Mouse (Mus musculus): Measurements from ENCODE around the gene Stk11. TPM values are rescaled to one million over a fixed set of nuclear protein-coding genes. Genes with fewer than 3 reads are reported as not detected.

The Stk11 gene
- total and polyA plus RNA-seq, 3 experiments = 154 to 172 (median 170) TPM

DNA sequence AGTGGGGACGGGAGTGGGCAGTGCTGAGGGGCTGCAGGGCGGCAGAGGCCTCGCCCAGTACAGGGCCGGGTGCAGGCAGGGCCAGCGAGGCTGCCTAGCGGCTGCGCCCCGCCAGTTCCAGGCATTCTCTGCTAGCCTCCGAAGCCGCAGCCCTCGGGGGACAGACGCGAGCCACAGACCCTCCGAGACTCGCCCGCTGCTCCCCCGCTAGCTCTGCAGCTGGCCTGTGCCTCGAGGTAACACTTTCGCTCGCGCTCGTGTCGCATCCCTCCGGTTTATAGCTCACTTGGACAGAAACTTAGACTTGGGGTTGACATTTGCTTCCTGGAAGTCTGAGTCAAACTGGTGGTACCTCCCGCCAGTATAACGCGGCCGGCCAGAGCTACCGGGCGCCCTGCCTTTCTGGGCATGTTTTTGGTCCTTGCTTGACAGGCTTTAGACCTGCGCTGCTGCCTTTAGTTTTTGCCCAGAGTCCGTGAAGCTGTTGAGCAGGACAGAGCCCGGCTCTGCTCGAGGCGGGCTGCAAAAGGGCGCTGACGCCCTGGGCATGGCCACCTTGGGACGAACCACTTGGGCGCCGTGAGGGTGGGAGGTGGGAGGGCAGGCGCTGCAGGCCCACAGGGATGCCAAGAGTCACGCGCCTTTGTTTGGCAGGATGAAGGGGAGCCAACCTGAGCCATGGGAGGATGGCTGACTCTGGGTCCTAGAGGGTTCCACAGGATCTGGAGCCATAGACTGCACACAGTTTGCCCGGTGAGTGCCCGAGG is 56.3 kb downstream of the Stk11 start:
- Histone ChIP-seq H3K4me3 (ENCODE audit: low read depth, low read length) (peak overlapping the region; percentile 70; the same call in 1 of the 2 replicates), H3K9me3 (replicated peaks) (peaks cover 24% of the 10 kb centered on the region), H3K27me3 (ENCODE audit: insufficient read depth, low read length) (no peaks in the 10 kb centered on the region; the same call in 1 of the 2 replicates), H3K4me1 (ENCODE audit: insufficient read depth, low read depth, low read length) (peaks cover 61% of the 10 kb centered on the region), H3K36me3 (replicated peaks) (peaks cover 74% of the 10 kb centered on the region)
- DNase-seq (ENCODE audit: low spot score) = no peak
- no peak for ATAC-seq (ENCODE audit: extremely low read depth, insufficient number of reproducible peaks, low FRiP score, poor library complexity, severe bottlenecking)
- no peak for TF ChIP-seq GATA1 (IDR thresholded peaks at IDR 0.05; ENCODE audit: borderline replicate concordance, low read length)
- no peak for TF ChIP-seq CTCF (IDR thresholded peaks at IDR 0.05; ENCODE audit: low read depth, low read length)
- no peak for TF ChIP-seq GATA2 (IDR thresholded peaks at IDR 0.05; ENCODE audit: borderline replicate concordance, low read depth, low read length)
- TF ChIP-seq POLR2AphosphoS5 (IDR thresholded peaks at IDR 0.05; ENCODE audit: insufficient replicate concordance, low read depth, low read length) = no peak
- no peak for TF ChIP-seq TAL1 (conservative IDR thresholded peaks at IDR 0.05; ENCODE audit: low read depth, low read length)

DNA sequence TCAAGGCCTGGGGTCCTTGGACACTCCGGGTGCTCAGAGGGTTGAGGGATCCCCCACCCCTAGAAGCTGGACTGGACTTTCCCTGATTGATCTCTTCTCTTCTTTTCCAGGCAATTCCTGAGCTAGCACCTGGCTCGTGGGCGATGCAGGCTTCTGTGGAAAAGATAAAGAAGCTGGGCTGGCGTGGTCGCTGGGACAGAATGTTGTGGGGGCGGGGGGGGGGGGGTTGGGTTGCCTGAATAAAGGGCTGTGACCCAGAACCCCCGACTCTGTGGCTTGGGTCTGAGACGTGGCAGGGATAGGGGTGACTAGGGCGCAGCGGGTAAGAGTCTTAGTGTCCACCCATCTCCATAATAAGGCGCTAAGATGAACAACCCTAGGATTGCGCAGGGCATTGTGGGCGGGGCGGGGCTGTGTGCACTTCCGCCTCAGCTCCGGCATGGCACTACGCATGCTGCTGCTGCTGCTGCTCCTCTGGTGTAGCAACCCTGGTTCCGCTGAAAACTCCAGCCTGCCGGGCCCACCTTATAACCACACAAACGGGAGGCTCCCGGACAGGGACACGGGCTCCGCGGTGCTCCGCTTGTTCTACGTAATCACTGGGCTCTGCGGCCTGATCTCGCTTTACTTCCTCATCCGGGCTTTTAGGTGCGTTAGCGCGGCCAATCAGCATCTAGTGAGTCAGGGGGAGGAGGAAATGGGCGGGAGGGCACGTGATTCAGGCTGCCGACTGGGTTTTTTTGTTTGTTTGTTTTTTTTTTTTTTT is 57.1 kb downstream of the Stk11 start, which contains the start of gene 1600002K03Rik:
1600002K03Rik (plus strand) TSS at position 418 of the 766 bp plus-strand sequence.
- Histone ChIP-seq H3K27me3 (ENCODE audit: insufficient read depth, low read length) (peaks cover 4% of the 10 kb centered on the region), H3K9me3 (replicated peaks) (peaks cover 24% of the 10 kb centered on the region), H3K4me1 (ENCODE audit: insufficient read depth, low read depth, low read length) (peaks cover 58% of the 10 kb centered on the region), H3K4me3 (ENCODE audit: low read depth, low read length) (peak within 1 kb of the TSS; percentile 70), H3K36me3 (replicated peaks) (peaks cover 74% of the 10 kb centered on the region)
- peak; percentile 82 for DNase-seq (ENCODE audit: low spot score)
- ATAC-seq (ENCODE audit: extremely low read depth, insufficient number of reproducible peaks, low FRiP score, poor library complexity, severe bottlenecking) = no peak
- no peak for TF ChIP-seq POLR2AphosphoS5 (IDR thresholded peaks at IDR 0.05; ENCODE audit: insufficient replicate concordance, low read depth, low read length)
- no peak for TF ChIP-seq TAL1 (conservative IDR thresholded peaks at IDR 0.05; ENCODE audit: low read depth, low read length)
- TF ChIP-seq GATA2 (IDR thresholded peaks at IDR 0.05; ENCODE audit: borderline replicate concordance, low read depth, low read length) = no peak
- no peak for TF ChIP-seq GATA1 (IDR thresholded peaks at IDR 0.05; ENCODE audit: borderline replicate concordance, low read length)
- no peak for TF ChIP-seq CTCF (IDR thresholded peaks at IDR 0.05; ENCODE audit: low read depth, low read length)

GRCm38 (mm10) chr10:80173358-80173757 is 57.8 kb downstream of the Stk11 start:
- DNase-seq (ENCODE audit: low spot score) = no peak
- peaks cover 57% of the 10 kb centered on the region for H3K4me1 ChIP-seq (ENCODE audit: insufficient read depth, low read depth, low read length)
- ATAC-seq (ENCODE audit: extremely low read depth, insufficient number of reproducible peaks, low FRiP score, poor library complexity, severe bottlenecking) = no peak

GRCm38 (mm10) chr10:80173955-80174640 is 58.5 kb downstream of the Stk11 start:
- TF ChIP-seq GATA2 (IDR thresholded peaks at IDR 0.05; ENCODE audit: borderline replicate concordance, low read depth, low read length) = no peak
- no peak for TF ChIP-seq POLR2AphosphoS5 (IDR thresholded peaks at IDR 0.05; ENCODE audit: insufficient replicate concordance, low read depth, low read length)
- peaks cover 18% of the 10 kb centered on the region for H3K27me3 ChIP-seq (ENCODE audit: insufficient read depth, low read length)
- no peak for ATAC-seq (ENCODE audit: extremely low read depth, insufficient number of reproducible peaks, low FRiP score, poor library complexity, severe bottlenecking)
- DNase-seq (ENCODE audit: low spot score) = no peak
- peaks cover 24% of the 10 kb centered on the region for H3K9me3 ChIP-seq (replicated peaks)
- H3K36me3 ChIP-seq (replicated peaks) = peaks cover 73% of the 10 kb centered on the region
- no peak overlapping the region for H3K4me3 ChIP-seq (ENCODE audit: low read depth, low read length)
- peaks cover 54% of the 10 kb centered on the region for H3K4me1 ChIP-seq (ENCODE audit: insufficient read depth, low read depth, low read length)

More at GRCm38 (mm10) chr10:80173358-80173757, 57.8 kb downstream of the Stk11 start:
- Histone ChIP-seq H3K9me3 (replicated peaks) (peaks cover 24% of the 10 kb centered on the region), H3K36me3 (replicated peaks) (peaks cover 74% of the 10 kb centered on the region), H3K4me3 (ENCODE audit: low read depth, low read length) (peak overlapping the region; percentile 70; the same call in 1 of the 2 replicates), H3K27me3 (ENCODE audit: insufficient read depth, low read length) (peaks cover 10% of the 10 kb centered on the region)
- TF ChIP-seq TAL1 (conservative IDR thresholded peaks at IDR 0.05; ENCODE audit: low read depth, low read length) (no peak), GATA1 (IDR thresholded peaks at IDR 0.05; ENCODE audit: borderline replicate concordance, low read length) (no peak), POLR2AphosphoS5 (IDR thresholded peaks at IDR 0.05; ENCODE audit: insufficient replicate concordance, low read depth, low read length) (no peak), GATA2 (IDR thresholded peaks at IDR 0.05; ENCODE audit: borderline replicate concordance, low read depth, low read length) (no peak), CTCF (IDR thresholded peaks at IDR 0.05; ENCODE audit: low read depth, low read length) (no peak)

DNA sequence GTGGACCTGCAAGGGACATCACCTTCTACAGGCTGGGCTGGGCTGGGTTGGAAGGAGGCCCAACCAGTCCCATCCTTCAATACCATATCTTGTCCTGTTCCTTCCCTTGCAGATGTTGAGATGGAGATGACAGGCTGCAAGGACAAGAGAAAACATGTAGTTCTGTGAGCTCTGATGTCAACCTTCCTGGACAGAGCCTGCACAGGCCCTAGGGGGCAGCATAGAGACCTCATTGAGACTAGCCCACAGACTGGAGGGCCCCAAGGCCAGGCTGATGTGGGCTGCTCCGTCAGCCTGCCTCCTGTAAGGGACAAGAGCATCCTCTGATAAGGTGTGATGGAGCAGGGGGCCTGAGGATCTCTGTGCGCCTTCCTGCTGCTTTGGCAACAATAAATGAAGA is 59.1 kb downstream of the Stk11 start:
- no peak for TF ChIP-seq POLR2AphosphoS5 (IDR thresholded peaks at IDR 0.05; ENCODE audit: insufficient replicate concordance, low read depth, low read length)
- TF ChIP-seq CTCF (IDR thresholded peaks at IDR 0.05; ENCODE audit: low read depth, low read length) = peak; percentile 59; the same call in 1 of the 2 replicates
- no peak for TF ChIP-seq TAL1 (conservative IDR thresholded peaks at IDR 0.05; ENCODE audit: low read depth, low read length)
- Histone ChIP-seq H3K4me1 (ENCODE audit: insufficient read depth, low read depth, low read length) (peaks cover 54% of the 10 kb centered on the region), H3K4me3 (ENCODE audit: low read depth, low read length) (no peak overlapping the region), H3K36me3 (replicated peaks) (peaks cover 67% of the 10 kb centered on the region), H3K27me3 (ENCODE audit: insufficient read depth, low read length) (peaks cover 22% of the 10 kb centered on the region), H3K9me3 (replicated peaks) (peaks cover 24% of the 10 kb centered on the region)
- DNase-seq (ENCODE audit: low spot score) (peak; percentile 37), ATAC-seq (ENCODE audit: extremely low read depth, insufficient number of reproducible peaks, low FRiP score, poor library complexity, severe bottlenecking) (no peak)
